Mouse (Mus musculus) stomach, embryonic 16.5 days (tissue): ENCODE results near the gene Trit1. TPM values are rescaled to one million over a fixed set of nuclear protein-coding genes. Genes with fewer than 3 reads are reported as not detected.
"Not testable (repeated sequence)": the region's sequence is repeated elsewhere in the genome, so short reads cannot be mapped to it uniquely, and the experiment has no call there.

Experiments
- ATAC-seq: fragments of 200-750 bp; cut with Nextera tagmentation; 2 replicates; pipeline ENCODE4 v1.8.0; 2017; ENCODE audit warnings: moderate number of reproducible peaks, moderate TSS enrichment; ENCODE audit not compliant: insufficient read depth, low FRiP score
- H3K27ac ChIP-seq: fragments of 300-500 bp; sonication (generic); 2 replicates; pipeline ENCODE4 v1.5.1; 2014; ENCODE audit warnings: low read length
- H3K27me3 ChIP-seq: fragments of 300-500 bp; sonication (generic); 2 replicates; pipeline ENCODE4 v1.6.1; 2014; ENCODE audit warnings: low read length, control low read depth, mixed read lengths; ENCODE audit not compliant: control insufficient read depth, insufficient read depth
- H3K36me3 ChIP-seq: fragments of 300-500 bp; sonication (generic); 2 replicates; pipeline ENCODE4 v1.6.1; 2014; ENCODE audit warnings: low read length; ENCODE audit not compliant: control insufficient read depth, insufficient read depth
- H3K4me1 ChIP-seq: fragments of 300-500 bp; sonication (generic); 2 replicates; pipeline ENCODE4 v1.6.1; 2014; ENCODE audit warnings: low read length, control low read depth, mixed read lengths; ENCODE audit not compliant: control insufficient read depth, insufficient read depth
- H3K4me2 ChIP-seq: fragments of 300-500 bp; sonication (generic); 2 replicates; pipeline ENCODE4 v1.6.1; 2014; ENCODE audit warnings: low read depth, low read length, mixed read lengths
- H3K4me3 ChIP-seq: fragments of 300-500 bp; sonication (generic); replicated peaks from 2 replicates; pipeline ENCODE4 v1.5.1; 2014; ENCODE audit warnings: mild to moderate bottlenecking, low read length
- H3K9ac ChIP-seq: fragments of 300-500 bp; sonication (generic); 2 replicates; pipeline ENCODE4 v1.6.1; 2014; ENCODE audit warnings: low read length
- H3K9me3 ChIP-seq: fragments of 300-500 bp; sonication (generic); replicated peaks from 2 replicates; pipeline ENCODE4 v1.6.1; 2016; ENCODE audit warnings: low read length, control low read depth; ENCODE audit not compliant: control insufficient read depth
- WGBS: fragments of 180-500 bp; shearing (Covaris S2); extraction: QIAGEN DNeasy Blood & Tissue Kit; methylation state at CpG from one replicate; pipeline ENCODE4 v1.1.7; 2014; 5-methylcytosine and 5-hydroxymethylcytosine counted together
- polyA plus RNA-seq: library from polyadenylated mRNA; unstranded; fragments of >200 nt; fragmentation: Nextera tagmentation; extraction: Ambion mirVana; gene quantifications from 2 replicates; pipeline ENCODE4 v1.2.1, GENCODE M21; 2015

The Trit1 gene
- polyA plus RNA-seq, 1 experiment from 2014 or later: 21.2 TPM

- Histone ChIP-seq H3K4me2 (no peak overlapping the region), H3K9ac (no peak overlapping the region), H3K4me3 (no peak overlapping the region), H3K27ac (no peak overlapping the region), H3K27me3 (no peaks in the 10 kb centered on the region), H3K36me3 (no peaks in the 10 kb centered on the region), H3K4me1 (peaks cover 11% of the 10 kb centered on the region), H3K9me3 (no peaks in the 10 kb centered on the region)
- peak; percentile 61; the same call in 1 of the 2 replicates for ATAC-seq
- 20% methylated on average over 15 of the region's 15 CpGs for WGBS
Observed at GRCm38 (mm10) chr4:123005054-123005966, 11.1 kb upstream of the Trit1 start.

- not testable (repeated sequence) for H3K4me2 ChIP-seq, H3K4me3 ChIP-seq, H3K36me3 ChIP-seq, H3K4me1 ChIP-seq, H3K27me3 ChIP-seq, H3K9ac ChIP-seq, ATAC-seq, H3K9me3 ChIP-seq, H3K27ac ChIP-seq
- WGBS: 87% methylated on average over 4 of the region's 4 CpGs
Observed at GRCm38 (mm10) chr4:123012501-123012900, 3.9 kb upstream of the Trit1 start.

GRCm38 (mm10) chr4:123013346-123013945 is 3.0 kb upstream of the Trit1 start:
- Histone ChIP-seq H3K9ac (no peak overlapping the region), H3K36me3 (no peaks in the 10 kb centered on the region), H3K4me2 (no peak overlapping the region), H3K4me1 (peaks cover 10% of the 10 kb centered on the region), H3K27ac (no peak overlapping the region), H3K4me3 (no peak overlapping the region), H3K9me3 (no peaks in the 10 kb centered on the region), H3K27me3 (no peaks in the 10 kb centered on the region)
- ATAC-seq: no peak
- whole genome bisulfite sequencing: 71% methylated on average over 5 of the region's 5 CpGs

- H3K4me2 ChIP-seq: no peak overlapping the region
- H3K36me3 ChIP-seq: no peaks in the 10 kb centered on the region
- ATAC-seq: no peak
- H3K27ac ChIP-seq: no peak overlapping the region
- H3K27me3 ChIP-seq: no peaks in the 10 kb centered on the region
- H3K9ac ChIP-seq: no peak overlapping the region
- no peaks in the 10 kb centered on the region for H3K9me3 ChIP-seq
- 37% methylated on average over 3 of the region's 3 CpGs for WGBS
- H3K4me1 ChIP-seq: peaks cover 13% of the 10 kb centered on the region
- H3K4me3 ChIP-seq: no peak overlapping the region
Observed at GRCm38 (mm10) chr4:123013949-123014406, 2.4 kb upstream of the Trit1 start.

- H3K36me3 ChIP-seq: no peaks in the 10 kb centered on the region
- no peak for ATAC-seq
- no peaks in the 10 kb centered on the region for H3K9me3 ChIP-seq
- peaks cover 17% of the 10 kb centered on the region for H3K4me1 ChIP-seq
- no peak overlapping the region for H3K27ac ChIP-seq
- WGBS: 36% methylated on average over 7 of the region's 7 CpGs
- H3K4me3 ChIP-seq: no peak overlapping the region
- no peak overlapping the region for H3K4me2 ChIP-seq
- no peak overlapping the region for H3K9ac ChIP-seq
- H3K27me3 ChIP-seq: no peaks in the 10 kb centered on the region
Observed at GRCm38 (mm10) chr4:123014501-123015282, 1.7 kb upstream of the Trit1 start.

GRCm38 (mm10) chr4:123021591-123021990 is 5.2 kb downstream of the Trit1 start:
- Histone ChIP-seq H3K4me1 (peaks cover 12% of the 10 kb centered on the region), H3K9ac (no peak overlapping the region), H3K27me3 (no peaks in the 10 kb centered on the region), H3K4me2 (no peak overlapping the region), H3K4me3 (no peak overlapping the region), H3K27ac (no peak overlapping the region), H3K9me3 (no peaks in the 10 kb centered on the region), H3K36me3 (0 out of 2 replicates have a peak, but pooled peaks cover 3% of the 10 kb centered on the region)
- no peak for ATAC-seq
- WGBS: 91% methylated on average over 3 of the region's 3 CpGs

- ATAC-seq: no peak
- Histone ChIP-seq H3K27ac (no peak overlapping the region), H3K36me3 (0 out of 2 replicates have a peak, but pooled peaks cover 4% of the 10 kb centered on the region), H3K4me3 (no peak overlapping the region), H3K9me3 (no peaks in the 10 kb centered on the region), H3K9ac (no peak overlapping the region), H3K27me3 (no peaks in the 10 kb centered on the region), H3K4me1 (peaks cover 12% of the 10 kb centered on the region), H3K4me2 (no peak overlapping the region)
- 81% methylated on average over 1 of the region's 1 CpGs for WGBS
Observed at GRCm38 (mm10) chr4:123022896-123023295, 6.5 kb downstream of the Trit1 start.

GRCm38 (mm10) chr4:123025418-123025817 is 9.0 kb downstream of the Trit1 start:
- no peak overlapping the region for H3K4me3 ChIP-seq
- H3K36me3 ChIP-seq: 0 out of 2 replicates have a peak, but pooled peaks cover 7% of the 10 kb centered on the region
- H3K9ac ChIP-seq: no peak overlapping the region
- no peaks in the 10 kb centered on the region for H3K4me1 ChIP-seq
- H3K9me3 ChIP-seq: no peaks in the 10 kb centered on the region
- H3K27ac ChIP-seq: no peak overlapping the region
- H3K27me3 ChIP-seq: no peaks in the 10 kb centered on the region
- no peak for ATAC-seq
- no peak overlapping the region for H3K4me2 ChIP-seq
- 73% methylated on average over 2 of the region's 2 CpGs for WGBS
